Mouse (Mus musculus) stomach, embryonic 16.5 days (tissue): Measurements from ENCODE around the gene 4930595M18Rik. TPM values are rescaled to one million over a fixed set of nuclear protein-coding genes. Genes with fewer than 3 reads are reported as not detected.

Experiments
- ATAC-seq: fragments of 200-750 bp; cut with Nextera tagmentation; 2 replicates; pipeline ENCODE4 v1.8.0; 2017; ENCODE audit warnings: moderate number of reproducible peaks, moderate TSS enrichment; ENCODE audit not compliant: insufficient read depth, low FRiP score
- H3K27ac ChIP-seq: fragments of 300-500 bp; sonication (generic); 2 replicates; pipeline ENCODE4 v1.5.1; 2014; ENCODE audit warnings: low read length
- H3K27me3 ChIP-seq: fragments of 300-500 bp; sonication (generic); 2 replicates; pipeline ENCODE4 v1.6.1; 2014; ENCODE audit warnings: low read length, control low read depth, mixed read lengths; ENCODE audit not compliant: control insufficient read depth, insufficient read depth
- H3K36me3 ChIP-seq: fragments of 300-500 bp; sonication (generic); 2 replicates; pipeline ENCODE4 v1.6.1; 2014; ENCODE audit warnings: low read length; ENCODE audit not compliant: control insufficient read depth, insufficient read depth
- H3K4me1 ChIP-seq: fragments of 300-500 bp; sonication (generic); 2 replicates; pipeline ENCODE4 v1.6.1; 2014; ENCODE audit warnings: low read length, control low read depth, mixed read lengths; ENCODE audit not compliant: control insufficient read depth, insufficient read depth
- H3K4me2 ChIP-seq: fragments of 300-500 bp; sonication (generic); 2 replicates; pipeline ENCODE4 v1.6.1; 2014; ENCODE audit warnings: low read depth, low read length, mixed read lengths
- H3K4me3 ChIP-seq: fragments of 300-500 bp; sonication (generic); replicated peaks from 2 replicates; pipeline ENCODE4 v1.5.1; 2014; ENCODE audit warnings: mild to moderate bottlenecking, low read length
- H3K9ac ChIP-seq: fragments of 300-500 bp; sonication (generic); 2 replicates; pipeline ENCODE4 v1.6.1; 2014; ENCODE audit warnings: low read length
- H3K9me3 ChIP-seq: fragments of 300-500 bp; sonication (generic); replicated peaks from 2 replicates; pipeline ENCODE4 v1.6.1; 2016; ENCODE audit warnings: low read length, control low read depth; ENCODE audit not compliant: control insufficient read depth
- whole genome bisulfite sequencing: fragments of 180-500 bp; shearing (Covaris S2); extraction: QIAGEN DNeasy Blood & Tissue Kit; methylation state at CpG from one replicate; pipeline ENCODE4 v1.1.7; 2014; 5-methylcytosine and 5-hydroxymethylcytosine counted together
- polyA plus RNA-seq: library from polyadenylated mRNA; unstranded; fragments of >200 nt; fragmentation: Nextera tagmentation; extraction: Ambion mirVana; gene quantifications from 2 replicates; pipeline ENCODE4 v1.2.1, GENCODE M21; 2015

Gene 4930595M18Rik
- polyA plus RNA-seq: not detected in 2 replicates

DNA sequence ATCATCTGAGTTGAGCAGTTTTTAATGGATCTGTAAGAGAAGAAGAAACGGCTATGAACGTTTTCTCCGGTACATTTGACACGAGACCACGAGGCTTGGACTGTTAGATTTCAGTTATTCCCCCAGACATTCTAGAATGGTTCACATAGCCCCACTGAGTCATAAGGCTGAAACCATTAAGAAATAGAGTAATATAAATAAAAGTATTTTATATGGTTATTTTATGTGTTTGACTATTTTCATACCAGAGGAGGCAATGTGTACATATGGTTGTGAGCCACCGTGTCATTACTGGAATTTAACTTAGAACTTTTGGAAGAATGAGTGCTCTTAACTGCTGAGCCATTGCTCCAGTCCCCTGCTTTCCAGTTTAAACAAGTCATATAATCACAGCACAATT is at the start of gene 4930595M18Rik:
Gene 4930595M18Rik (minus strand): TSS at position 101 of the 400 bp plus-strand sequence.
- WGBS: 84% methylated on average over 6 of the region's 6 CpGs

GRCm38 (mm10) chrX:81472500-81472899 is 14.6 kb upstream of the 4930595M18Rik start:
- Histone ChIP-seq H3K27ac (no peak overlapping the region), H3K4me1 (no peaks in the 10 kb centered on the region), H3K4me2 (no peak overlapping the region), H3K9ac (no peak overlapping the region), H3K4me3 (no peak overlapping the region), H3K27me3 (no peaks in the 10 kb centered on the region), H3K9me3 (no peaks in the 10 kb centered on the region), H3K36me3 (no peaks in the 10 kb centered on the region)
- no peak for ATAC-seq

More for the DNA sequence above, at the start of gene 4930595M18Rik:
- no peak within 1 kb of the TSS for H3K4me2 ChIP-seq
- no peak within 1 kb of the TSS for H3K4me3 ChIP-seq
- no peaks in the 10 kb centered on the region for H3K9me3 ChIP-seq
- ATAC-seq: no peak
- no peak within 1 kb of the TSS for H3K9ac ChIP-seq
- no peaks in the 10 kb centered on the region for H3K36me3 ChIP-seq
- H3K27ac ChIP-seq: no peak within 1 kb of the TSS
- no peaks in the 10 kb centered on the region for H3K27me3 ChIP-seq
- H3K4me1 ChIP-seq: no peaks in the 10 kb centered on the region
